Mouse (Mus musculus) layer of hippocampus, adult 18-20 months (tissue): ENCODE measurements around the gene Tpo. TPM values are rescaled to one million over a fixed set of nuclear protein-coding genes. Genes with fewer than 3 reads are reported as not detected.

Source experiments
- DNase-seq, 2 experiments: peaks; one replicate each; pipeline ENCODE4 v3.0.0; 2022; ENCODE audit warnings: low spot score in 2 of 2
- long read RNA-seq: library from polyadenylated mRNA; stranded (forward); transcript quantifications from one replicate; pipeline ENCODE4 v2.0.0, GENCODE M21; 2021
- total RNA-seq, 2 experiments: library from RNA; stranded (reverse); gene quantifications; 2 replicates each; pipeline ENCODE4 v1.2.3; 2021

Tpo gene
- under 1 TPM; 0.10 to 0.43 TPM for total RNA-seq
- long read RNA-seq = 0 reads

- DNase-seq = no peak
These were observed at the start of gene Tpo for GRCm38 (mm10) chr12:30132524-30132923. Gene Tpo (minus strand): TSS chr12:30132624.

GRCm38 (mm10) chr12:30181721-30182120 lies 49.3 kb upstream of the Tpo start:
- no peak for DNase-seq

- no peak for DNase-seq
These were observed 47.2 kb upstream of the Tpo start for GRCm38 (mm10) chr12:30179623-30180022.

GRCm38 (mm10) chr12:30177966-30178365 lies 45.5 kb upstream of the Tpo start:
- DNase-seq = no peak

- peak in 1 of 2 experiments; percentile 29 for DNase-seq
These were observed 45.1 kb upstream of the Tpo start for GRCm38 (mm10) chr12:30177529-30177928.

- peak in 1 of 2 experiments; percentile 39 for DNase-seq
These were observed 36.1 kb upstream of the Tpo start for GRCm38 (mm10) chr12:30168491-30168890.

- no peak for DNase-seq
These were observed 32.1 kb upstream of the Tpo start for GRCm38 (mm10) chr12:30164538-30164937.

- DNase-seq = no peak
These were observed 31.6 kb upstream of the Tpo start for GRCm38 (mm10) chr12:30164005-30164404.

- no peak for DNase-seq
These were observed 29.4 kb upstream of the Tpo start for GRCm38 (mm10) chr12:30161731-30162406.

- DNase-seq = no peak
These were observed 28.1 kb upstream of the Tpo start for GRCm38 (mm10) chr12:30160475-30160874.

- no peak for DNase-seq
These were observed 27.4 kb upstream of the Tpo start for GRCm38 (mm10) chr12:30159788-30160187.

GRCm38 (mm10) chr12:30154079-30154673 lies 21.8 kb upstream of the Tpo start:
- DNase-seq = no peak

GRCm38 (mm10) chr12:30142085-30142484 lies 9.7 kb upstream of the Tpo start:
- peak; percentile 19 to 55 for DNase-seq

GRCm38 (mm10) chr12:30129411-30129716 lies 3.1 kb downstream of the Tpo start:
- DNase-seq = no peak

GRCm38 (mm10) chr12:30128561-30129410 lies 3.6 kb downstream of the Tpo start:
- peak; percentile 54 to 86 for DNase-seq

- no peak for DNase-seq
These were observed 10.1 kb downstream of the Tpo start for GRCm38 (mm10) chr12:30122347-30122746.

- no peak for DNase-seq
These were observed 20.2 kb downstream of the Tpo start for GRCm38 (mm10) chr12:30112271-30112670.

GRCm38 (mm10) chr12:30109646-30110605 lies 22.5 kb downstream of the Tpo start:
- peak; percentile 21 to 74 for DNase-seq

GRCm38 (mm10) chr12:30102891-30103565 lies 29.4 kb downstream of the Tpo start:
- no peak for DNase-seq

GRCm38 (mm10) chr12:30092081-30092480 lies 40.3 kb downstream of the Tpo start:
- DNase-seq = peak; percentile 8 to 50
